Mouse (Mus musculus): ENCODE results near the gene Sema3d. TPM values are rescaled to one million over a fixed set of nuclear protein-coding genes. Genes with fewer than 3 reads are reported as not detected.

Sema3d gene
- polyA plus RNA-seq (2012; rRNA removed), result 0.89 and 1.0 TPM in 2 replicates

DNA sequence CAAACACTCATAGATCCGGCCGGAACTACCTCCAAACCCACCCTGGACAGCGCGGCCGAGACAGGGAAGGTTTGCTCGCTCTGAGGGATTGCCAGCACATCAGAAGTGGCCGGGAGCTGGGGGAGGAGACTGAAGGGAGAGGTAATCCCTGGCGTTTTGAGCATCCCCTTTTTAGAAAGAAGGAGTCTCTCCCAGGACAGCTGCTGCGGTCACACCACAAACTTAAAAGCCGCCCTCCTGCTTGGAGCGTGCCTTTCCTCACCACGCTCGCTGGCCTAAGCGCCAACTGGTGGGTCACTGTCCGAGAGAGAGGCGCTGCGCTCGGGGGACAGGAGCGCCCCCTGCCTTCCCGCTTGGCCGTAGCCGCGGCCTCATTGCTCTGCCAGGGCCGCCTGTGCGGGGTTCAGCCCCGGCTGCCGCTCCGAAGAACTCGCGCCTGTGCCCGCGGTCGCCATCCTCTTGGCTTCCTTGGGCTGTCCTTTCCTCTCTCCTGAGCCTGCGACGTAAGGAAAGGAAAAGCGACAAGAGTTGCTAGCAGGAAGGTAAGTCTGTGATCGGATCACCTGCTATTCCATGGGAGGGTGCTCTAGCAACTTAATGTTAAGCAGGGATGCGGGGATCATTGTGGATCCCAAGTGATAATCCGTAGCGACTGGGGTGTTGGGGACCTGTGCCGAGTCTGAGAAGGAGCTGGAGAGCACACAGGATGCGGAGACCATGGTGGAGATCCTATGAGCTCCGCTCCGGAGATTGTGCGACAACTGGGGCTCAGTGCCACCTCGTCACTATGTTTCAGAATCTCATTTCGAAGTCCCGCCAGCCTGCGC lies at the start of gene Sema3d:
Gene Sema3d (plus strand): TSS at position 253 of the 827 bp plus-strand sequence.

